Mouse (Mus musculus): ENCODE results near the gene Slc35a2. TPM values are rescaled to one million over a fixed set of nuclear protein-coding genes. Genes with fewer than 3 reads are reported as not detected.
"Not testable (repeated sequence)": the region's sequence is repeated elsewhere in the genome, so short reads cannot be mapped to it uniquely, and the experiment has no call there.

Slc35a2 gene
- polyA plus RNA-seq, 1 experiment = 37.1 TPM

DNA sequence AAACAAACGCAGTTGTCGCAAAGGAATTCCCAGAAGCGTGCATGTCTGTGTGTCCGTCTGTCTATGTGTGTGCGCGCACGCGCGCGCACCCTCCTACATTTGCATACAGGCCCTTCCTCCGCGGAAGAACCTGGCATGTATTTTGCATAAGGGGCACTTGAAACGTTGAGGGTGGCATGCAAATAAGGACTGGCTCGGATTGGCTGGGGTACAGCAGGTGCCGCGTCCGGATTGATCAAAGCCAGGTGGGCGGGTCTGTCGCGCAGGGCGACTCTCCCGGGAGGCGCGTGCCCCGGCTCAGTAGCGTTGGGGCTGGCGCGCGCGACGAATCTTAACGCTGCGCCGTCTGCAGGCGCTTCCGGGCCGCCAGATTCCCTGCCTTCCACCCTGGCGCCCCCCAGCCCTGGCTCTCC lies 5.8 kb upstream of the Slc35a2 start, which contains the start of gene Pim2:
Gene Pim2, plus strand, starts transcription at position 256 of the 413 bp plus-strand sequence.
- 19% methylated on average over 26 of the region's 38 CpGs for WGBS
- Histone ChIP-seq H3K27ac (ENCODE audit: control insufficient read depth, insufficient read depth, low read depth, low read length, poor library complexity) (peak within 1 kb of the TSS; percentile 51), H3K4me1 (ENCODE audit: control insufficient read depth, insufficient read depth, low read length) (no peaks in the 10 kb centered on the region), H3K4me3 (replicated peaks; ENCODE audit: control insufficient read depth, low read depth, low read length) (peak within 1 kb of the TSS; percentile 87)
- TF ChIP-seq CTCF (IDR thresholded peaks at IDR 0.05; ENCODE audit: control insufficient read depth, insufficient read depth, low read length) = no peak
- TF ChIP-seq POLR2A (IDR thresholded peaks at IDR 0.05; ENCODE audit: borderline replicate concordance, control insufficient read depth, low read depth, low read length) = peak; percentile 64; the same call in 1 of the 2 replicates

DNA sequence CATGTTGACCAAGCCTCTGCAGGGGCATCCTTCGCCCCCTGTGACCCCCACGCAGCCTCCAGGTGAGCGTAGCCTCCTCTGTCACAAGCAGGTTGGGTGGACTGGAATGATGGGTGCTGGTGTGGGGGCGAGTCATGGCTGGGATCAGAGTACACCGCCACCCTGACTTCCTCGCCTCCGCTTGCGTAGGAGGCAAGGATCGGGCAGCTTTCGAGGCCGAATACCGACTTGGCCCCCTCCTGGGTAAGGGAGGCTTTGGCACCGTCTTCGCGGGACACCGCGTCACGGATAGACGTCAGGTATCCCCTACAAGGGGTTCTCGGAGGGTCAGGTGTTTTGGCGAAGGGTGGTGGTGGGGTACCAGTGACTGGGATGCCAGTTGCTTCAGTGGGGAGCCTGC lies 5.3 kb upstream of the Slc35a2 start:
- Histone ChIP-seq H3K27ac (ENCODE audit: control insufficient read depth, insufficient read depth, low read depth, low read length, poor library complexity) (peak overlapping the region; percentile 51), H3K4me3 (replicated peaks; ENCODE audit: control insufficient read depth, low read depth, low read length) (peak overlapping the region; percentile 87), H3K4me1 (ENCODE audit: control insufficient read depth, insufficient read depth, low read length) (no peaks in the 10 kb centered on the region)
- TF ChIP-seq POLR2A (IDR thresholded peaks at IDR 0.05; ENCODE audit: borderline replicate concordance, control insufficient read depth, low read depth, low read length) = no peak
- TF ChIP-seq CTCF (IDR thresholded peaks at IDR 0.05; ENCODE audit: control insufficient read depth, insufficient read depth, low read length) = no peak
- 13% methylated on average over 21 of the region's 21 CpGs for WGBS

DNA sequence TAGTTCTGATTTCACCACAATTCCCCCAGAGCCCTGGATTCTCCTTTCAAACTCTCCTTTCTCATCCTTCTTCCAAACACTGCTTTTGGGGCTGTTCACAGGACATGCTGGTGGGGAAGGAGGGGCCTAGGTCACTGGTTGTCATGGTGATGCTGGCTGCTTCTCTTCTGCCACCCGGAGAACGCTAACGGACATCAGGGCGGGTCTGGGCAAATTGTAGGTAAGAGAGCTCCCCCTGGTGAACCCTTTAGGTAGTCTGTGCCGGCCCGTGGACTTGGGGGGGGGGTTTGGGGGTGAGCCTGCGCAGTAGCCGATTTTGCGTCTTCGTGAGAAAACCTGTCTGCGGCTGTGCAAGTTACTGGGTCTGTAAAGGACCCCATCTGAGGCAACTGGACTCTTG lies 4.0 kb upstream of the Slc35a2 start:
- H3K4me3 ChIP-seq (replicated peaks; ENCODE audit: control insufficient read depth, low read depth, low read length) = peak overlapping the region; percentile 11
- 17% methylated on average over 11 of the region's 11 CpGs for WGBS
- no peak overlapping the region for H3K27ac ChIP-seq (ENCODE audit: control insufficient read depth, insufficient read depth, low read depth, low read length, poor library complexity)
- no peak for TF ChIP-seq POLR2A (IDR thresholded peaks at IDR 0.05; ENCODE audit: borderline replicate concordance, control insufficient read depth, low read depth, low read length)
- peak; percentile 40 for TF ChIP-seq CTCF (IDR thresholded peaks at IDR 0.05; ENCODE audit: control insufficient read depth, insufficient read depth, low read length)
- H3K4me1 ChIP-seq (ENCODE audit: control insufficient read depth, insufficient read depth, low read length) = no peaks in the 10 kb centered on the region

DNA sequence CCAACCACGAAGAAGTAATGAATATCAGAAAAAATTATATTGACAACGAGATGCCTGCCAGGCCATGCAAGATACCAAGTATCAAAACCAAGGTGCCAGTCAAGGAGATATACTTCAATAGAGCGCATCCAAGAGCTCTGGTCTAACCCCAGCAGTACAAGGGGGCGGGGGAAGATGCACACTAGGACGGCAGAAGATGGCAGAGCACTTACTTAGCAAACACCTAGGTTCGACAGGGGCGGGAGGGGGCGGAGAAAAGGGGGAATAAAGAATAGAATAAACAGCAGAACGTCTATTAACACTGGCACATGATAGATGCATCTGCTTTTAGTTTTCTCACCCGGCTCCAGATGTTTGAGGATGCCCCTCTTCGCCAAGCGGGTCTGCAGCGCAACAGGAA lies 14.4 kb downstream of the Slc35a2 start:
- no peak for TF ChIP-seq POLR2A (IDR thresholded peaks at IDR 0.05; ENCODE audit: borderline replicate concordance, control insufficient read depth, low read depth, low read length)
- no peak for TF ChIP-seq CTCF (IDR thresholded peaks at IDR 0.05; ENCODE audit: control insufficient read depth, insufficient read depth, low read length)
- Histone ChIP-seq H3K4me3 (replicated peaks; ENCODE audit: control insufficient read depth, low read depth, low read length) (peak overlapping the region; percentile 94), H3K4me1 (ENCODE audit: control insufficient read depth, insufficient read depth, low read length) (no peaks in the 10 kb centered on the region), H3K27ac (ENCODE audit: control insufficient read depth, insufficient read depth, low read depth, low read length, poor library complexity) (peak overlapping the region; percentile 97; the same call in 1 of the 2 replicates)
- WGBS = 18% methylated on average over 13 of the region's 13 CpGs

DNA sequence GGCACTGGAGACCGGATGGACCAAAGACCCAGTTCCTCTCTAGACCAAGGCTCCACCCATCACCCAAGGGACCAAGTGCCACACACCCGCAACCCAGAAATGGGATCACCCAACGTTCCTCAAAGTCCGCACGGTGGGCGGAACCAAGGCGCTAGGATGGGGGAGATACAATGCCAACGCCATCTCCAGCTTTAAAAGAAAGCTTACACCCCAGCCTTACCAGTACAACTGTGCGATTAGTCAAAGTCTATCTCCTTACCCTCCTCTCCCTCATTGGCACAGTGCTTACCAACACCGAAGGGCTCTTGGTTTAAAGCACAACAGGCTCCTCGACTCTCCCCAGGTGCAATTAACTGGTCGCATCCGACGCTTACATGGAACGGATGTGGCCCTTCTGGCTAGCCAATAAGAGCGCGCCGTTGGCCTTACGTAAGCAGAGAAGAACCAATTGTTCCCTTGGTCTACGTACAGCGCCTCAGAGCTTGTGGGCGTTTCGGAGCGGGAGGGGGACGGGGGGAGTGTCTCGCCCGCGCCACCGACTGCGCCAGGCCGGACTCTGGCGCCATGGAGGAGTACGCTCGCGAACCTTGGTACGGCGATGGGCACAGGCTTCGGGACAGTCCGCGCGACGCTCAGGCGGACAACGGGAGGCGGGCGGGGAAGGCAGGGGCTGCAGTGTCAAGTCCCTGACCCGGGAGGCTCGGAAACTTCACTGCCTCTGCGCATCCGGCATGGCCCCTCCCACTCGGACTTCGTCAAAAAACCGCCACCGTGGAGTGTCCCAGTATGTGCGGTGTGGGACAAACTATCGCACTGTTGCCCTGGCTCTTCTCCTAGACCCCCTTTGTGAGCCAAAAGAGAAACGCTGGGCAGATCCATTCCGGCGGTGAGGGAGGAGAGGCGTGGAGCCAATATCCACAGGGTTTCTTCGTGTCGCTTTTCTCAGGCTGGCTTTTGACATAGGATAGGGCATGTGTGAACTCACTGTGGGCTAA lies 15.3 kb downstream of the Slc35a2 start, which contains the start of the genes Pqbp1 and Timm17b:
Gene Pqbp1, minus strand, starts transcription at position 390 of the 995 bp plus-strand sequence.
Gene Timm17b, plus strand, starts transcription at position 478 of the 995 bp plus-strand sequence.
- WGBS = 9% methylated on average over 62 of the region's 62 CpGs
- TF ChIP-seq CTCF (IDR thresholded peaks at IDR 0.05; ENCODE audit: control insufficient read depth, insufficient read depth, low read length) (no peak), POLR2A (IDR thresholded peaks at IDR 0.05; ENCODE audit: borderline replicate concordance, control insufficient read depth, low read depth, low read length) (peak; percentile 71; the same call in 1 of the 2 replicates)
- H3K4me3 ChIP-seq (replicated peaks; ENCODE audit: control insufficient read depth, low read depth, low read length) = peak within 1 kb of the TSS; percentile 94
- H3K4me1 ChIP-seq (ENCODE audit: control insufficient read depth, insufficient read depth, low read length) = no peaks in the 10 kb centered on the region
- peak within 1 kb of the TSS; percentile 97 for H3K27ac ChIP-seq (ENCODE audit: control insufficient read depth, insufficient read depth, low read depth, low read length, poor library complexity)

DNA sequence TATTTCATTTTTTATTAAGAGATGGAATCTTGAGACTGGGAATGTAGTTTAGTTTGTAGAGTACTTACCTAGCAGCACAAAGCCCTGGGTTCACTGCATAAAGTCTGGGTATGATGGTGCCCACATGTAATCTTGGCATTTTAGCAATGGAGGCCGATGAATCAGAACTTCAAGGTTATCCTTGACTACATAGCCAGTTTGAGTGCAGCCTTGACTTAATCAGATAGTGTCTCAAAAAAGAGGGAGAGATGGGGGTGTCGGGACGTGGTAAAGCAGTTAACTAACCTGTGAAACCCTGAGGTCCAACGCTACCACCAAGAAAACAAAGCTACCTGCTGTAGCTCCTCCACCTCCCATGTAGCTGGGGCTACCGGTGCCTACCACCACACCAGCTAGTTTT lies 20.6 kb downstream of the Slc35a2 start:
- no peak overlapping the region for H3K4me3 ChIP-seq (replicated peaks; ENCODE audit: control insufficient read depth, low read depth, low read length)
- H3K4me1 ChIP-seq (ENCODE audit: control insufficient read depth, insufficient read depth, low read length) = no peaks in the 10 kb centered on the region
- WGBS = 88% methylated on average over 5 of the region's 5 CpGs
- TF ChIP-seq CTCF (IDR thresholded peaks at IDR 0.05; ENCODE audit: control insufficient read depth, insufficient read depth, low read length) = no peak
- TF ChIP-seq POLR2A (IDR thresholded peaks at IDR 0.05; ENCODE audit: borderline replicate concordance, control insufficient read depth, low read depth, low read length) = no peak
- H3K27ac ChIP-seq (ENCODE audit: control insufficient read depth, insufficient read depth, low read depth, low read length, poor library complexity) = no peak overlapping the region

DNA sequence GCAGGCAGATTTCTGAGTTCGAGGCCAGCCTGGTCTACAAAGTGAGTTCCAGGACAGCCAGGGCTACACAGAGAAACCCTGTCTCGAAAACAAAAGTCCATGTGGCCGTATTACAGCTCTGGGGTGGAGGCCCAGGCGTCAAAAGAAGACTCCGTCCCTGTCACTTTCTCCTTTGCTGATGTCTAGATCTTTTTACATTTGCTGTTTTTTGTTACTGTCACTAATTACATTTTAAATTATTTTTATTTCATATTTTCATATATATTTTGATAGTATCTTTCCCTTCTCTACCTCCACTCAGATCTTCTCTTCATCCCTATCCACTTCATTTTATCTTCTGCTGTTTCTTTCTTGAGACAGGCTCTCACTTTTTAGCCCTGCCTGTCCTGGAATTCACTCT lies 23.9 kb downstream of the Slc35a2 start, which contains the start of gene Gm10491:
Gene Gm10491, minus strand, starts transcription at position 101 of the 400 bp plus-strand sequence.
- TF ChIP-seq CTCF (IDR thresholded peaks at IDR 0.05; ENCODE audit: control insufficient read depth, insufficient read depth, low read length) (no peak), POLR2A (IDR thresholded peaks at IDR 0.05; ENCODE audit: borderline replicate concordance, control insufficient read depth, low read depth, low read length) (no peak)
- 89% methylated on average over 5 of the region's 5 CpGs for WGBS
- Histone ChIP-seq H3K4me1 (ENCODE audit: control insufficient read depth, insufficient read depth, low read length) (no peaks in the 10 kb centered on the region), H3K4me3 (replicated peaks; ENCODE audit: control insufficient read depth, low read depth, low read length) (no peak within 1 kb of the TSS), H3K27ac (ENCODE audit: control insufficient read depth, insufficient read depth, low read depth, low read length, poor library complexity) (no peak within 1 kb of the TSS)

DNA sequence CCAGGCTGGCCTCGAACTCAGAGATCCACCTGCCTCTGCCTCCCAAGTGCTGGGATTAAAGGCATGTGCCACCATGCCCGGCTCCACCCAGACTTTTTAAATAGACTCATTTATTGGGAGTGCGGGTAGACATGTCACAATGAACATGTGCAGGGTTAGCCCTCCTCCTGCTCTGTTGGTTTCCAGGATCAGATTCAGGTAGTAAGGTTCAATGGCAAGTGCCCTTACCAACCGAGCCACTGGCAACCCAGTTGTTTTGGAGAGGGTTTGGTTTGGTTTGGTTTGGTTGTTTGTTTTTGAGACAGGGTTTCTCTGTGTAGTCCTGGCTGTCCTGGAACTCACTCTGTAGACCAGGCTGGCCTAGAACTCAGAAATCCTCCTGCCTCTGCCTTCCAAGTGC lies 25.4 kb downstream of the Slc35a2 start, which contains the start of gene Gm10490:
Gene Gm10490, plus strand, starts transcription at position 301 of the 400 bp plus-strand sequence.
- H3K4me3 ChIP-seq (replicated peaks; ENCODE audit: control insufficient read depth, low read depth, low read length); H3K4me1 ChIP-seq (ENCODE audit: control insufficient read depth, insufficient read depth, low read length); H3K27ac ChIP-seq (ENCODE audit: control insufficient read depth, insufficient read depth, low read depth, low read length, poor library complexity): not testable (repeated sequence)
- WGBS = 87% methylated on average over 4 of the region's 4 CpGs

Data from bone marrow, adult 2 months (tissue).